Mouse (Mus musculus) testis, adult 2 months (tissue): ENCODE results near the gene Lipa.

ENCODE experiments used
- CTCF ChIP-seq: fragments of 200-500 bp; IDR thresholded peaks from 2 replicates; pipeline ENCODE4 v1.5.1; 2012; ENCODE audit warnings: low read depth, mild to moderate bottlenecking, inconsistent platforms, low read length, moderate library complexity; ENCODE audit not compliant: control insufficient read depth, insufficient read depth, insufficient replicate concordance
- POLR2A ChIP-seq: fragments of 200-500 bp; IDR thresholded peaks from 2 replicates; pipeline ENCODE4 v1.6.1; 2012; ENCODE audit warnings: low read depth, mild to moderate bottlenecking, inconsistent platforms, low read length, moderate library complexity; ENCODE audit not compliant: control insufficient read depth

DNA sequence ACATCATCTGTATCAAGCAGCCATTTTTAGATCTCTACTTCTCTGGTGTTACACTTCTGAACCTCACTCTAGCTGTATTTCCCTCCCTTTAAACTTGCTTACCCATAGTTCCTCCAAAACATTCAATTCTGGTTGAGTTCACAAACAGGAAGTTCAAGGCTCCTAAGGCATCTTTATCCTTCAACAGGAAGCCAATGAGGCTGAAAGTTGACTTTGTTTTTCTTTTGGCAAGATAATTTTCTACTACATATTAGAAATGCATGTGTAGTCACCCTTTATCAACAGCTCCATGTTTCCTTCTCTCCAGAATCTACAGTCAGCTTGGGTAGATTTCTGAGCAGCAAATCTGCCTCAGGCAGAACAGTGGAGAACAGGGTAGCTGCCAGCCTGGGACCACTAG, 35.3 kb upstream of the Lipa start:
- no peak for TF ChIP-seq POLR2A
- no peak for TF ChIP-seq CTCF
